Mouse (Mus musculus) E14TG2a.4 (cell line): ENCODE results near the gene Golph3l.

Experiments used
- CTCF ChIP-seq: conservative IDR thresholded peaks from 2 replicates; pipeline ENCODE4 v1.5.1; 2014; ENCODE audit warnings: low read length
- POU5F1 ChIP-seq: IDR thresholded peaks from 2 replicates; pipeline ENCODE4 v1.6.1; 2014; ENCODE audit warnings: low read length, borderline replicate concordance

- no peak for TF ChIP-seq CTCF
- TF ChIP-seq POU5F1: no peak
These were observed 28.0 kb upstream of the Golph3l start for GRCm38 (mm10) chr3:95560738-95561137.
